Mouse (Mus musculus) kidney, adult 2 months (tissue): Measurements from ENCODE around the gene Nkain2.

Experiments
- CTCF ChIP-seq: fragments of 200-500 bp; conservative IDR thresholded peaks from 2 replicates; pipeline ENCODE4 v1.5.1; 2011; ENCODE audit warnings: low read depth, mild to moderate bottlenecking, control low read depth, low read length, moderate library complexity, mixed read lengths; ENCODE audit not compliant: insufficient read depth, insufficient read length
- POLR2A ChIP-seq: fragments of 200-500 bp; IDR thresholded peaks from one replicate; pipeline ENCODE4 v1.6.1; 2011; ENCODE audit warnings: low read depth, low read length, control low read depth

- TF ChIP-seq CTCF = no peak
- no peak for TF ChIP-seq POLR2A
Measured at GRCm38 (mm10) chr10:32393859-32394521, 496.3 kb downstream of the Nkain2 start.
